Mouse (Mus musculus): ENCODE results near the gene Prlr.

GRCm38 (mm10) chr15:10236812-10237211 lies 59.8 kb downstream of the Prlr start:
- TF ChIP-seq POLR2A (IDR thresholded peaks at IDR 0.05; ENCODE audit: borderline replicate concordance, extremely low read depth, low read depth, low read length) (no peak), CTCF (IDR thresholded peaks at IDR 0.05; ENCODE audit: insufficient read depth, low read length) (no peak)
